Mouse (Mus musculus) mouse embryonic stem cell (cell line): Measurements from ENCODE around the gene Kcnh3.
"Not testable (repeated sequence)": the region's sequence is repeated elsewhere in the genome, so short reads cannot be mapped to it uniquely, and the experiment has no call there.

Experiments used
- in situ Hi-C, 2 experiments: fragments of 300-500 bp; cut with MboI; formaldehyde crosslinking; loops; 1 replicate in 1 of 2; 3 replicates in 1 of 2; pipeline ENCODE4 v1.14.3; 2019 to 2020; ENCODE audit warnings: low sequenced_read_pairs in 2 of 2, low pct_unique_long_range_greater_than_20kb in 1 of 2, mixed read lengths in 1 of 2; ENCODE audit not compliant: unreplicated experiment in 1 of 2

Gene Kcnh3

GRCm38 (mm10) chr15:99233719-99234118 lies 9.1 kb downstream of the Kcnh3 start:
- in situ Hi-C loops: no loop called here

GRCm38 (mm10) chr15:99234326-99235010 lies 9.8 kb downstream of the Kcnh3 start:
- in situ Hi-C loops: no loop called here

- in situ Hi-C loops: no loop called here
Measured at GRCm38 (mm10) chr15:99238006-99238405, 13.3 kb downstream of the Kcnh3 start.

GRCm38 (mm10) chr15:99240129-99240528 lies 15.5 kb downstream of the Kcnh3 start:
- in situ Hi-C loops: no loop called here

- in situ Hi-C loops: no loop called here
Measured at GRCm38 (mm10) chr15:99241249-99241648, 16.6 kb downstream of the Kcnh3 start.

- in situ Hi-C loops: no loop called here
Measured at GRCm38 (mm10) chr15:99242045-99242444, 17.4 kb downstream of the Kcnh3 start.

GRCm38 (mm10) chr15:99246736-99247135 lies 22.1 kb downstream of the Kcnh3 start:
- in situ Hi-C loops: not testable (repeated sequence)

- in situ Hi-C loops: no loop called here
Measured at GRCm38 (mm10) chr15:99248972-99249371, 24.3 kb downstream of the Kcnh3 start.

GRCm38 (mm10) chr15:99249938-99250337 lies 25.3 kb downstream of the Kcnh3 start:
- in situ Hi-C loops: no loop called here

GRCm38 (mm10) chr15:99251111-99251510 lies 26.4 kb downstream of the Kcnh3 start:
- in situ Hi-C loops: not testable (repeated sequence)

GRCm38 (mm10) chr15:99251626-99252380 lies 27.1 kb downstream of the Kcnh3 start, which contains the start of gene Mcrs1:
Gene Mcrs1, minus strand, starts transcription at chr15:99251961.
- in situ Hi-C loops: no loop called here

- in situ Hi-C loops: no loop called here
Measured at GRCm38 (mm10) chr15:99252381-99253174, 27.9 kb downstream of the Kcnh3 start.

GRCm38 (mm10) chr15:99253175-99253479 lies 28.5 kb downstream of the Kcnh3 start:
- in situ Hi-C loops: not testable (repeated sequence)

GRCm38 (mm10) chr15:99253772-99254171 lies 29.1 kb downstream of the Kcnh3 start:
- in situ Hi-C loops: no loop called here

- in situ Hi-C loops: no loop called here
Measured at GRCm38 (mm10) chr15:99254477-99255005, 29.9 kb downstream of the Kcnh3 start.

- in situ Hi-C loops: no loop called here
Measured at GRCm38 (mm10) chr15:99255241-99255749, 30.6 kb downstream of the Kcnh3 start.

- in situ Hi-C loops: no loop called here
Measured at GRCm38 (mm10) chr15:99259167-99259729, 34.6 kb downstream of the Kcnh3 start.

GRCm38 (mm10) chr15:99259730-99260252 lies 35.1 kb downstream of the Kcnh3 start:
- in situ Hi-C loops: no loop called here
